Mouse (Mus musculus): ENCODE results near the gene Slk.
A peak's percentile ranks its signal among the peaks of the same experiment; 100 is the strongest.
"Not testable (repeated sequence)": the region's sequence is repeated elsewhere in the genome, so short reads cannot be mapped to it uniquely, and the experiment has no call there.

Slk gene

DNA sequence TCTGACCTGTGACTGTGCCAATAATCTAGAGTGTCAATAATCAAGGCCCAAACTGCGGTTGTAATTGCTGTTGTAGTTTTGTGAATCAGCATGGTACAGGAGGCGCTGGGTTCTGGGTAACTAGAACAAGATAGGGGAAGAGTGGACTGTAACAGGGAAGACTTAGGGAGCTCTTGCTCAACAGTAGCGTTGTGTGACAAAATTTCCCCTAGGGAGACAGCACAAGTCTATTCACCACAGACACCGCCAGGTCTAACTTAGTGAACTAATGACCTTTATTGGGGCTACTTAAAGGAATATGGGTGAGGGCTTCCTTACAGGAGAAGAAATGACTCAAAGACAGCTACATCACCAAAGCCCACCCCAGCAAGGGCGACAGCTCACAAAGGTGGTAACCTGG, 9.4 kb upstream of the Slk start:
- DNase-seq (ENCODE audit: low read depth): no peak

DNA sequence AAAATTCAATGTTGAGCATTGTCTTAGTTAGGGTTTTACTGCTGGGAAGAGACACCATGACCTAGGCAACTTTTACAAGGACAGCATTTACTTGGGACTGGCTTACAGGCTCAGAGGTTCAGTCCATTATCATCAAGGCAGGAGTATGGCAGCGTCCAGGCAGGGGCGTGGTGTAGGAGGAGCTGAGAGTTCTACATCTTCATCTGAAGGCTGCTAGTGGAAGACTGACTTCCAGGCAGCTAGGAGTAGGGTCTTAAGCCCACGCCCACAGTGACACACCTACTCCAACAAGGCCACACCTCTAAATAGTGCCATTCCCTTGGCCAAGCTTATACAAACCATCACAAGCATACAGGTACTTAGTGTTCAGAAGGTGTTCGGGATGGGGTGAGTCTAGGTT, 7.5 kb upstream of the Slk start:
- DNase-seq (ENCODE audit: low read depth): not testable (repeated sequence)

GRCm38 (mm10) chr19:47573718-47574117, 5.8 kb upstream of the Slk start:
- no peak for DNase-seq (ENCODE audit: low read depth)

DNA sequence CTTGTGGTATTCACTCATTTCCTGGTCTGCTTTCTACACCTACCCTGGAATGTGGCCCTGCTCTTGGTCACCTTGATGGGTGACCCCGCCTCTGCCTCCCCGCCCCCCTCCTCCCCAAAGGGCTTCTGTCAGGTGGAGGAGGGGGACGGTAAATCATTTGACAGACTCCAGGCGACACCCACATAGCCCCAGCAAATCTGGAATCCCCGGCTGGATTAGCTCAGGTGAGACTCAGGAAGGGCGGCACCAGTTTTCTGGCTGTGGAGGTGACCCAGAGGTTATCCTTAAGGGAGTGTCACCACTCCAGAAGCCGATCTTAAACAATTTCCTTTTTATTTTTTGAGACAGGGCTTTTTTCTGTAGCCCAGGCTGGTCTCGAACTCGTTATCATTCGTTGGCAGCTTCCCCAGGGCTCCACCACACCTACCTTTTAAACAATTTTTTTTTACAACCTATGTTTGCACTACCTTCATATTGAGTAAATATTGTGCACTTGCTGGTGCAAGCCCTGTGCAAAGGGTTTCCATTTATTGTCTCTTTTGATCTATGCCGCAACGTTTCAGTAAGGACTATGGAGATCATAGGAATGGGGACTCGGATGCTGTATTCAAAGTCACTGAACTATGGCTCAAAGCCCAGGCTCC, 775 bp upstream of the Slk start:
- peak; percentile 17 for DNase-seq (ENCODE audit: low read depth)

DNA sequence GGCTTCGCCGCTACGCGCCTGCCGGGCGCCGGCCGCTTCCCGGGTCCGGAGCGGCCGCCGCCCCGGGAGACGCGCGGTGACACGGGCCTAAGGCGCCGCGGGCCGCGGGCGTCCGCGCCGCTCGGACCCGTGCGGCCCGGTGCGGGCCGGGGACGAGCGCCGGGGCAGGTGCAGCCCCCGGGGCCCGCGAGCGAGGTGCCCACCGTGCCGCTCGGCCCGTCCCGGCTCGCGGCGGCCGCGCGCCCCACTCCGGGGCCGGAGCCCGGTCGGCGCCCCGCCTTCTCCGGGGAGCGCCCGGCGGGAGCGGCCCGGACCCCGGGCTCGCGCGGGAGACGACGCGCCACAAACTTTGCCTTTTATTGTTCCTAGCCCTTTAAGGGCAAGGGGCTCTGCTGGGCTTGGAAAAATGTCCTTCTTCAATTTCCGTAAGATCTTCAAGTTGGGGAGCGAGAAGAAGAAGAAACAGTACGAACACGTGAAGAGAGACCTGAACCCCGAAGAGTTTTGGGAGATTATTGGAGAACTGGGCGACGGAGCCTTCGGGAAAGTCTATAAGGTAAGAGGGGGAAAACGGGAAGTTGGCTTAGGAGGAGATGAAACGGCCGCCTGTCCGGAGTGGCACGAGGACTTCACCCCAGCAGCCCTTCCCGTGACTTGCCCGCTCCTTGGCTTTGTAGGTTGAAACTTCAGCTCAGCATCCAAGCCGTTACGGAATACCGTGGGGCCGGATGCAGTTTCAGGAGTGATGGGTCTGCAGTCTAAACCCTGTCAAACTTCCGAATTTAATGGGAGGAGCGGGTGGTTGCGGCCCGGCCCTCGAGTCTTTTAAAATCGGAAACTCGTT, 532 bp downstream of the Slk start:
- DNase-seq (ENCODE audit: low read depth): peak; percentile 52

DNA sequence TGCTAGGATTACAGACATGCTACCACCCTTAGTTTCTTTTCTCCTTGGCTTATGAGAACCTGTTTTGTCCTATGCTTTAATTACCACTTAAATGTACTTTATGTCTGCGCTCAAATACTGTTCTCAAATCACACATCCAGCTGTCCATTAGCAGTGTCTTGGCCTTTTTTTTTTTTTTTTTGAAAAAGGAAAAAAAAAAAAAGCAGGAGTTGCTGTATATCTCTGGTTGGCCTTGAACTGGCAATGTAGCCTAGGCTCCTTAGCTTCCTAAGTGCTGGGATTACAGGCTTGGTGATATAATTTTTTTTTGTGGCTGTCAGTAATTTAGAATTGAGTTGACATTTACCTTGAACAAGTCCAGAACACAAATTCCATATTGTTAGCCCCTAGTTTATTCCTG, 6.3 kb downstream of the Slk start:
- DNase-seq (ENCODE audit: low read depth): no peak

DNA sequence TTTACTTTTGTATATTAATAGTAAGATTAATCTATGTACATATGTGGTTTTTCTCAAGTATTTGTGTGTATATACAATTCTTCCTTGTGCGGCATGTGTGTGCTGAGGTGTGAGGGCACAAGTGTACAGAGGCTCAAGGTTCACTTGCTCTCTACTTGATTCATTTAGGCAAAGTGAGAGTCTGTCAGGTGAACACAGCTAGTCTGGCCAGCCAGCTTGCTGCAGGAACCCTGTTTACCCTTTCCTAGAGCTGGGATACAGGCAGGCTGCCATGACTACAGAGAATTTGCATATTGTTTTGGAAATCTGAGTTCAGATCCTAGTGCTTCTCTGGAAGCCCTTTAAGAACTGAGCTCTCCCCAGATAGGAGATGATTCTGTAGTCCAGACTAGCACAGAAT, 7.5 kb downstream of the Slk start:
- no peak for DNase-seq (ENCODE audit: low read depth)

GRCm38 (mm10) chr19:47608513-47608912, 29.0 kb downstream of the Slk start:
- no peak for DNase-seq (ENCODE audit: low read depth)

GRCm38 (mm10) chr19:47613442-47613841, 34.0 kb downstream of the Slk start:
- no peak for DNase-seq (ENCODE audit: low read depth)

DNA sequence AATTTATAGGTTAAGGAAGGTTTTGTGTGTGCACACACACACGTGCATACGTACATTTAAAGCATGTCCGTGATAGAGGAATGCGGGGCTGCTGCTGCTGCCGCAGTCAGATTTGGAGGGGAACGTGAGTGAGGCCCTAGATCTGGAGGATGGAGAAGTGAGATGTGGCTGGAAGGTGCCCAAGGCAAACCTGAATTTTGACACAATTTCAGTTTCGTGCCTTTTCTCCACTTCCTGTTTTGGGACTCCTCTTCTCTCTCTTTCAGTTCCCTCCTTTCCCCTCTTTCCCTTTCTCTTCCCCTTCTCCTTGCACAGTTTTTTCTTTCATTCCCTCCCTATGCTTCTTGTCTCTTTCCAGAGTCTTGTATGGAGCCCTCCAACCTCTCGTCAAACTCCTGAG, 42.0 kb downstream of the Slk start:
- no peak for DNase-seq (ENCODE audit: low read depth)

- DNase-seq (ENCODE audit: low read depth): no peak
These were observed 45.6 kb downstream of the Slk start for GRCm38 (mm10) chr19:47624940-47625711.

- DNase-seq (ENCODE audit: low read depth): no peak
These were observed 48.0 kb downstream of the Slk start for GRCm38 (mm10) chr19:47627450-47627849.

GRCm38 (mm10) chr19:47629068-47629467, 49.6 kb downstream of the Slk start:
- no peak for DNase-seq (ENCODE audit: low read depth)

DNA sequence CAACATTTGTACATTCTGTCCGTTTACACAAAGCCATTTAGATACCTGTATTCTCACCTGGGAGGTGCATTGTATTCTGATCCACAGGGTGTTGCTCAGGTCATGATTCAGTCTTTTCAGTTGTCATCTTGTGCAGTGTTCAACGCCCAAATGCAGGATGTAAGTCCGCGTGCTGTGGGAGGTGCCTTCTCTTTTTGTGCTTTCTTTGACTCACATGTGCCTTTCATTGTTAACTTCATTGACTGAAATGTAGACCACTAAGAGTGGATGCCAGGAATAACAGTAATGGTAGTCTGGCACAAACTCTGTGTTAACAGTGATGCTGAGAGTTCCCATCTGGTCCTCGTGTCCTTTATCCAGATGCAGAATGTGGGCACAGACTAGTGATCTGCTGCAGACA, 50.9 kb downstream of the Slk start:
- DNase-seq (ENCODE audit: low read depth): no peak

DNA sequence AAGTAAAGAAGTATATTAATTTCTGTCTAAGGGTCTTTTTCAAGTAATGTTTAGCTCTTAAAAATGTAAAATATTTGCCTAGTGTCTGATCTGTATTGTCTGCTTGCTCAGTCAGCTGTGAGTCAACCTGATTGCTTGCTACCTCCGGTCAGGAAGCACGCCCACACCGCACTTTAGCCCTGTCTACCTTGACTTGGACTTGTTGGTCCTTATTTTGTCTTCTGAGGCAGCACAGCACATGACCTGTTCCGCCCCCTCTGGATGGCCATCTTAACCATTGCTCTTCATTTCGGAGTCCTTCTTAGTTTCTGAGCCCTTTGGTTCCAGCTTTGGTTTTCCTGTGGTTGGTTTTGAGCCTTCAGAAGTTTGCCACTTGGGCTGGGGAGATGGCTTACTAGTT, 52.3 kb downstream of the Slk start:
- no peak for DNase-seq (ENCODE audit: low read depth)

DNA sequence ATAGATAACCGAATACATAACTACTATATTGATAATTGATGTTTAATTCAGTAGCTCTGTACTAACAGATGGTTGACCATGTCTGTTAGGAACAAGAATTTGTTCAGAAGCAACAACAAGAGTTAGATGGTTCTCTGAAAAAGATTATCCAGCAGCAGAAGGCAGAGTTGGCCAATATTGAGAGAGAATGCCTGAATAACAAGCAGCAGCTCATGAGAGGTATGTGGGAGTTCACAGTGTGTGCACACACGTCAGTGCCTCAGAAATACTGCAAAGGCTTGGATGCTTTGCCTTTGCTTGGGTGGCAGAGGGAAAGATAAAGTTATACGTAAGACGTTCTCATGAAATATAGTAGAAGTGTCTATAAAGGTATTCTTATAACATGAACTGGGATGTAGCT, 55.9 kb downstream of the Slk start:
- no peak for DNase-seq (ENCODE audit: low read depth)

GRCm38 (mm10) chr19:47643910-47644309, 64.4 kb downstream of the Slk start:
- no peak for DNase-seq (ENCODE audit: low read depth)

GRCm38 (mm10) chr19:47645583-47645982, 66.1 kb downstream of the Slk start:
- DNase-seq (ENCODE audit: low read depth): no peak

DNA sequence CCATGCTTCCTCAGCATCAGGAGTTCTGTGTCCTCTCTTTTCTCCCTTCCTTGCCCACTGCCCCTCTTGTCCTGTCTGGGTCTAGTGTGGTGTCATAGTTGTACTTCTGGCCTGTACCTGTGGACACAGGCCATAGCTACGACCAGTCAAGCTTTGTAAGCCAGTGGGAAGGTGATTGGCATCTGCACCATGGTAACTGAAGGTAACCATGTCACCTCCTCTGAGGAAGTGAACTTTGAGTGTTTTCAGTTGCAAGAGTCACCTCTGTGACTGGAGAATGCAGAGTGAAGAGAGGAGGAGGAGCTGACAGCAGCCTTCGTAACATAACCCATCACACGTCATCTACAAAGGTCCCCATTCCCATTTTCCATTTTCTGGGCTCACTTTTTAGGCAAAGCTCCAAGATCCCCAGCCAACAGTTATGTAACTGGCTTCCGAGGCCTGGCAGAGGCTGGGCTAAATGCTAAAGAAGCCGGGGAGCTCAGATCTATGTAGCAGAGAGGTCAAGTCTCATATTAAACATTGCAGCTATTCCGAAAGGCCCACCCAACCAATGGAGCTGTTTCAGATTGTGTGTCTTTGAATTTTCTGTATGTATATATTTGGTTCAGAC, 67.1 kb downstream of the Slk start:
- DNase-seq (ENCODE audit: low read depth): no peak

DNA sequence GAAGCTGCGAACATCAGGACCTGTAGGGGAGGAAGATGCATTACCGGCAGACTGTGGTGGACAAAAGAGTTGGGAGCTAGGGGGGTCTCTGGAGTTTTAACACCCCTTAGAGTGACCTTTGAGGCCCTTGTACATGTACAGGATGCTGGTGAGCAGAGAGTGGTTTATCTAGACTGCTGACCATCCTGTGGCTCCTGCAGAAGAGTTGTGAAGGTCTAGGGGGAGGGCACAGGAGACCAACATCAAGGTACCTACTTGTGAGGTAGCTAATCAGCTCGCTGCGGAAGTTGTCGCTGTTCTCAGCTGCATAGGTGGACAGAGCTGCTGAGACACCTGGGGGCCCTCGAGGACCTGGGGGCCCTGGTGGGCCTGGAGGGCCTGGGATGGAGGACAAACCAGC, 69.6 kb downstream of the Slk start:
- DNase-seq (ENCODE audit: low read depth): no peak

- no peak for DNase-seq (ENCODE audit: low read depth)
These were observed 71.1 kb downstream of the Slk start for GRCm38 (mm10) chr19:47650366-47651159.

DNA sequence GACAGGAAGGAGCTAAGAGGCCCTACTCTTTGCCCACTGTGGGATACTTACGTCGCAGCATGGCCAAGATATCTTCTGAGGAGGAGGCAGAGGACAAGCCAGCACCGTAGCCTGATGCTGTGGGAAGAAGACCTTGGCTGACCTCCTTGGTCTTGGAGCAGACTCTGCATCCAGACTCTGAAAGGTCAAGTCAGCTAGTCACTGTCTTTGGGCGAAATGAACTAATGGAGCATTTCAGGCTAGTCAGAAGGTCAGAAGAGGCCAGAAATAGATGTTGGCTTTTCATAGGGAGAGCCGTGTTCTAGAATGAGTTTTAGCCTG, 71.6 kb downstream of the Slk start:
- no peak for DNase-seq (ENCODE audit: low read depth)

All from naive thymus-derived CD4-positive, alpha-beta T cell, adult 2 months (primary cell).